Mouse (Mus musculus): ENCODE results near the gene Tec.

DNA sequence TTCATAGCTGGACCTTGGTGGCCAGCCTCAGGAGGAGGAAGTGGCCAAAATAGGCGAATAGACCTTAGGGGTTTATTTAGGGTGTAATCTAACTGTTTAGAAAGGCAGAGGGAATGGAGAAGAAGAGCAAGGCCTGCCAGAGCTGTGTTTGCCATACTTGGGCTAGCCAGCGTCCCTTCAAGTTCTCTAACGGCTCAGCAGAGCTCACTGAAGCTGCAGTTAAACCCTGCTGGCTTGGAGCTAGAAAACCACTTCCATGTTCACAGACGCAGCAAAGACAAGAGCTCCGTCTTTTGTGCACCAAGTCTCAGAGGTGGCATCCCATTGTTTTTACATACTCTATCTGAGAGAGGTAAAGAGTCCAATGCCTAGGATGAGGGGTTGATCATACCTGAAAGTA, 118.1 kb downstream of the Tec start:
- no peak for TF ChIP-seq TAL1 (IDR thresholded peaks at IDR 0.05; ENCODE audit: low read length)
- TF ChIP-seq GATA1 (IDR thresholded peaks at IDR 0.05; ENCODE audit: low read length): no peak

All from erythroblast, embryonic 14.5 days (primary cell).